Mouse (Mus musculus) subcutaneous adipose tissue, adult 2 months (tissue): ENCODE data around the gene Ppm1f. TPM values are rescaled to one million over a fixed set of nuclear protein-coding genes. Genes with fewer than 3 reads are reported as not detected.

Experiments used
- polyA plus RNA-seq: library from polyadenylated mRNA; depleted of rRNA; stranded (reverse); fragments of >200 nt; gene quantifications from 2 replicates; pipeline ENCODE4 v1.2.3, GENCODE M21; 2012; ENCODE audit warnings: low replicate concordance; rRNA removed

Ppm1f gene
- polyA plus RNA-seq = 31.5 and 37.5 TPM in 2 replicates

DNA sequence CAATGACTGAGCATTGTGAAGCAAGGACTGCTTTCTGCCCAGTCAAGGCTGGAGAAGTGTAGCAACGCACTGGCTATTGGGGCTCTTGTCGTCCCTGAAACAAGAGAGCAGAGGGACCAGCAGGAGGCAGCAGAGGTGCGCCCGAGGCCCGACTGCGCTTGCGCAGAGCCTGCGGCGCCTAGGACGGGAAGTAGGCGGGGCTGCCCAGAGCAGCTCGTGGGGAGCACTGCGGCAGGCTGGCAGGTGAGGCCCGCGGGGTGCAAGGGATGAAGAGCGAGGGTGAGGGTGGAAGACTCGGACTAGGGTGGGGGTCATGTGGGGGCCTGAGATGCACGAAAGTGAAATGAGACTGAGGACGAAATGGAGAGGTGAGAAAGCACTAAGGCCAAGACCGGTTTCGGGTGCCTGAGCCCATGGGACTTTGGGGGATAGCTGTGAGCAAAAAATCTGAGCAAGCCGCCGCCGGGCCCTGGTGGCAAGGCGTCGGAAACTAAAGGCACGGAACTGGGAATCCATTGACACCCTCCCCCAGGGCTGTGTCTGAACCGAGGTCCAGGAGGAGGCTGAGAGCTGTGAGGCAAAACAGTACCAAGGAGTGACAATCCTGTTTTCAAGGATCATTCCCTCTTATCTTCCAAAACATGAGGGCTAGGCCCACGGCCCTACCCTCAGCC is at the start of gene Ppm1f:
TSS of gene Ppm1f (plus strand) at position 88 of the 674 bp plus-strand sequence.

DNA sequence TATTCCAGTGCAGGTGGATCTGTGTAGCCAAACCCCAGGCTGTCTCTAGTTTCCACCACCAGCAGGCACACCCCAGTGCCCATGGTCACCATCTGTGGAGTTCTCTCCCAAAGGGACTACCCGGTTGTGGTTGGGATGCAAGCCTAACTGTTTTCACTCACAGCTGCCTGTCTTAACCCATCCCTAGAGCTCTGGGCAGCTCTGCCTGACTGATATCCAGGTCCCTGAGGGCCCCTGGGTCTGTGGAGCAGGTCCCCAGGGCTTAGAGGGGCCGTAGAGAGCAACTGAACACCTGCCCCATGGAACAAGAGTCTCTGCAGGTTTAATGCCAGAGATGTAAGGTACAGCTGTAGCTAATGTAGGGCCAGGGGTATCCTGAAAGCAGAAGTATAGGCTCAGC is 32.3 kb upstream of the Ppm1f start, which contains the start of gene Igll1:
TSS of gene Igll1 (minus strand) at position 8 of the 400 bp plus-strand sequence.

GRCm38 (mm10) chr16:16870617-16871331 is 25.5 kb upstream of the Ppm1f start, which contains the start of the genes Top3b and Vpreb1:
Gene Top3b (plus strand): TSS chr16:16870736.
Gene Vpreb1 (minus strand): TSS chr16:16870843.

Other genes starting within 250 kb of the Ppm1f start
- gene Olfr19, start 220.1 kb upstream of the Ppm1f start, polyA plus RNA-seq = not detected in 2 replicates
- 0.06 and 0.09 TPM in 2 replicates for gene Spag6l, start 67.0 kb upstream of the Ppm1f start, polyA plus RNA-seq
- gene Igll1, start 32.5 kb upstream of the Ppm1f start, polyA plus RNA-seq = not detected in 2 replicates
- 74.7 and 103 TPM in 2 replicates for gene Top3b, start 25.7 kb upstream of the Ppm1f start, polyA plus RNA-seq
- gene Vpreb1, start 25.6 kb upstream of the Ppm1f start, polyA plus RNA-seq = 2.5 and 7.1 TPM in 2 replicates
- 82.0 and 108 TPM in 2 replicates for gene Mapk1, start 86.9 kb downstream of the Ppm1f start, polyA plus RNA-seq
- 3.7 and 3.9 TPM in 2 replicates for gene Ypel1, start 173.2 kb downstream of the Ppm1f start, polyA plus RNA-seq
- 85.9 and 113 TPM in 2 replicates for gene Ppil2, start 214.8 kb downstream of the Ppm1f start, polyA plus RNA-seq
- gene 2610318N02Rik, start 228.7 kb downstream of the Ppm1f start, polyA plus RNA-seq = 0.30 and 2.3 TPM in 2 replicates
- gene Sdf2l1, start 235.9 kb downstream of the Ppm1f start, polyA plus RNA-seq = 19.6 and 41.8 TPM in 2 replicates
- 1.7 and 16.6 TPM in 2 replicates for gene Ydjc, start 248.2 kb downstream of the Ppm1f start, polyA plus RNA-seq